Mouse (Mus musculus): ENCODE measurements around the gene Fam3c.

Gene Fam3c

DNA sequence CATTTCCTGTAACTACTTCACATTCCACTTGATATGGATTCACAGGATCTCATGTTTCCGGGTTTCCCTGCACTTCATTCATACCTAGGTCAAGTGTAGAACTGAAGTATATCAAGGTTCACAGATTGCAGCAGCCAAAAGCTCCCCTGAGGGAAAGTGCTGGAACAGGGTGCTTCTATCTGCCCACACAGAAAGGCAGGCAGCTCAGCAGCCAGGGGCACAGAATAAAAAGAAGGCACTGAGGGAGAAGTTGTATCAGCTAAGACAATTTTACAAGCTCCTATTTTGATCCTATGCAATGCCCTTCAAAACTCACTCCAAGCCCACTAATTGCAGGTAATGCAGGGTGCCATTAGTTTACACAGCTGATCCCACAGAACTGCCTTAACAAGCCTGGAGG lies 2.0 kb downstream of the Fam3c start:
- DNase-seq (ENCODE audit: low spot score in 2 of 2): no peak

DNA sequence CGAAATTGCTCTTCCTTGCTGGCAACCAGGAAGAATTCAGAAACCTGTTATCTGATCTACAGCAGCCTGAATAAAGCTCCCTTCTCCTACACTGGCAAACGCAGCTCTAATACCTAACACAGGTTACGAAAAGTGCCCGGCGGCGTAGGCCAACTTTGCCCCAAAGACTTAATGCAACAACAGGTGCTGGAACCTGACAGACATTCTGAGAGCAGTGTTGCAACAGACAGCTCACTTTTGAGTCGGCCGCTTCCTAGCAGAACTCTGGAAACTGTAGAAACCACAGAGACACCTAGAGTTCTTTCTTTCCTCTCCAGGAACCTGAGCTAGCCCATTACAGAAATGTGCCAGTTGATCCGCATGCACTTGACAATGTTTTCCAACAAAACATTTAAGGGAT lies 4.5 kb downstream of the Fam3c start:
- DNase-seq (ENCODE audit: low spot score in 2 of 2): peak in 1 of 2 experiments; percentile 22

DNA sequence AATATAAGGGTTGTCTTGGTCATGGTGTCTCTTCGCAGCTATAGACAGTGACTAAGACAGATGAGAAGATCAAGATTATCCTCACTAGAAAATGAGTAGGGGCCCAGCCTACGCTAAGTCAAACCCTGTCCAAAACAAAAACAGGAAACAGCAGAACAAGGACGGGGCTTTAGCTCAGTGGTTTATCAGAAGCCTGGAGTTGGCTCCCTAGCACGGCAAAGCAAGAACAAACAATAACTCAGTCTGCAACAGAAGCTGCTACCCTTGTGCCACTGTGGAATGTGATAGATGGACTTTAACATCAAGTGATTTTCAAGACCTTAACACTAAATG lies 5.8 kb downstream of the Fam3c start:
- DNase-seq (ENCODE audit: low spot score in 2 of 2): no peak

DNA sequence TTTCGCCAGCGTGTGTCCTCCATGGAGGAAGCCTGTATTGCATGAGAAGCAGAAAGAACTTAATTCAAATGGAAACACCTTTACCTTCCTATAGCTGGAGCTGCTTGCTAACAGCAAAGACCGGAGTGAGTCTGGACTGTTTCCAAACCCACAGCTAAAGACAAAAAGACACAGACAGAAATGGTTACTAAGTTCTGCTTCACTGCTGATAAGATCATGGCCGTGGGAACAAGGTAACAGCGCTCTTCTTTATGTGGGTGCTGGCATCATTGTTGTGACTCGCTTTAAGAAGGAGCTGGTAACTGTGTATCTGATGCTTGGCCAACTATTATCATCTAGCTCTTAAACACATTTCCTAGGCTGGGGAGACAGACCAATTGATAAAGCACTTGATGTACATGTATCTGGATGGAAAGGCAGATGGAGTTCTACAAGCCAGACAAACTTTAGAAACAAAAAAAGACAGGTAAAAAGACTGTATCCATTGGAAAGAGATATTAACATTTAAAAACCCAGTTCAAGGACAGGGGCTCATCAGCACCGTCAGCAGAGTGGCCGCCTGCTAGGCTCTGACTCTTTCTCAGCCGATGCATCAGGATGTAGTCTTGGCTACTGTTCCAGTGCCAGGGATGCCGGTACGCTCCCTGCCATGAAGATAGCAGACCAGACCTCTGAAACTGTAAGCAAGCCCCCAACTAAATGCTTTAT lies 6.4 kb downstream of the Fam3c start:
- no peak for DNase-seq (ENCODE audit: low spot score in 2 of 2)

DNA sequence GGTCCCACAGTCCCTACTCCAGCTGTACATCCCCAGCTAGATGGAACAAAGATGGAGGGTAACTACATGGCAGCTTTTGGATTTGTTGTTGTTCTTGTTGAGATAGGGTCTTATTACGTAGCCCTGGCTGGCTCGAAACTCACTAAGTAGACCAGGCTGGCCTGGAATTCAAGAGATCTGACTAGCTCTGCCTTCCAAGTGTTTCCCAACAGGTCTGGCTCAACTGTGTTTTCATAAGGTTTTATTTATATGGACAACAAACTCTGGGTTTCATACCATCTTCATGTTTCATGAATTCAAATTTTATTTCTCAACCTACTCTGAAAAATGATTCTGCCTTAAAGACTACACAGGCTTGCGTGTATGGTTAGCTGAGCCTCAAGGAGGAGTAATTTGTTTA lies 7.1 kb downstream of the Fam3c start:
- DNase-seq (ENCODE audit: low spot score in 2 of 2): no peak

DNA sequence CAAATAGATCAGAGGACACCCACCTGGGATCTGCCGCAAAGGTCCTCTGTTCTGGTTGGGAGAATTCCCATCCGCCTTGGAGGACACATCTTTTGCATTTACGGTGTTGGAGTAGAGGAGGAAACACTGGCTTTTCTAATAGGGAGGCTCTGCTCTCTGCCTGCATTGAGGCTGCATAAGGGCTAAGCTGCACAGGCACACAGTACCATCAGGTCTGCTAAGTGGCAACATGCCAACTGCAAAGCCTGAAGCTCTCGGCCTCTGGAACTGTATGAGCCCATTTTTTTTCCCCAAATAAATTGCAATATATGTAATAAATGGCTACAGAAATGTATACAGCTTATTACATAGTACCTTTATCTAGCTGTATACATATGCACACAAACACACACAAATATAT lies 7.9 kb downstream of the Fam3c start:
- no peak for DNase-seq (ENCODE audit: low spot score in 2 of 2)

DNA sequence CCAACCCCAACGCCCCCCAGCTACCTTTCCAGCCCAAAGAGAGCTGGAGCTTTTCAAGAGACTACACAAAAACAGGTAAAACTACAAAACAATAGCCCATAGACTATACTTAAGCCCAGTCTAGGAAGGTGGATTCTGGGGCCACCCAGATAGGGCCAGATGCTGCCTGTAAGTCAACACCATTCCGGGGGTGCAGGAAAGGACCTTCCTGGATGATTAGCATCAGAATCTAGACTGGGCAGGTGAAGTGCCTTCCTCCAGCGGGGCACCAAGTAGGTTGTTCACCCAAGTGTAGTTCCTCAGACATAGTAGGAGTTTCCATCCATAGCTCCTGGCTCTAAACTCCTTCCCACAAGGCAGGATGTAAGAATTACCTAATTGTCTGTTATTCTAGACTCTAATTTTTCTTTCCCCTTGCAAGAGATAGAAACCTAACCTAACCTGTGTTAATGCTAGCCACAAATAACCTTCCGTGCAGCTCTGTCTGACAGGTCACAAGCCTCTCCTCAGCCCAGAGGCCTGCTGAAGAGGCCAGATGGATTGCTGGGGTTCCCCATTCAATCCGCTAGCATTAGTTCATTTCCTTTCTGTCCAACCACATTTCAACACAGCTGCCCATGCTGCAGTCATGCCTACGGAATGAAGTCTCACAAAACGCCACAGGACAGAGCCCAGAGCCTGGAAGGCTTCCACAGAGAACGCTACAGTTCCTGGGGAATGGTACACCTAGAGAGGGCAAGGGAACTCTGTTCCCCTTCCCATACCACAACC lies 8.7 kb downstream of the Fam3c start:
- DNase-seq (ENCODE audit: low spot score in 2 of 2): no peak

DNA sequence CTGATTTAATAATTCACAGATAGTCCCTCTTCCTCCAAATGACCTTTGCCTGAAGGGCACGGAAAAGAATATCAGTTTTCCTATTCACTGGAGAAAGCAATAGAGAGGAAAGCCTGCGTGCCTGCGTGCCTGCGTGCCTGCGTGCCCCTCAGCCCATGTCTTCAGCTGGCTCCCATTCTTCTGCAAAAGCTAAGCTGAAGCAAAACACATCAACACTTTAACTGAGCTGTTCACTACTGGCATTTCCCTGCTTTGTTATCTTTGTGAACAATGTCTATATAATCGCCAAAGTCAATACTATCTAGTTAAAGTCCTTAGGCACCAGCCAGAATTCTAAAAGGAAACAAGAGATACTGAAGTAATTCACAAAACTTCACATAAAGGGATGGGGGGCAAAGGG lies 11.6 kb downstream of the Fam3c start:
- no peak for DNase-seq (ENCODE audit: low spot score in 2 of 2)

DNA sequence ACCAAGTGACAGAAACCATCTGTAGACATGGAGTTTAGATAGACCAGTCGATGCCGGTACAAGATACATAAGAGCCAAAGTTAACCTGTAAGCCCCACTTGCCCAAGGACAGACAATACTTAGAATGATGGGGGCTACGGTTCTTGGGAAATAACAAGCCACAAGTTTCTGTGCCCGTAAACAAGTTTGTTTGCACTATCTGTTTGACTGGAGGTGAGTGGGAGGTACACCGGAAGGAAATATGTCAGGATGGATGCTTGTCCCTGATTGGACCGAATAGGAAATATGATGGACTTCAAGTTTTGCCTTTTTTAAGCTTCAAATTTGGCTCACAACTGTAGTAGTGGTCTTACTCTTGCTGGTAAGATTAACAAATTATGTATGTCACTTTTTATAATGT lies 12.3 kb downstream of the Fam3c start:
- no peak for DNase-seq (ENCODE audit: low spot score in 2 of 2)

DNA sequence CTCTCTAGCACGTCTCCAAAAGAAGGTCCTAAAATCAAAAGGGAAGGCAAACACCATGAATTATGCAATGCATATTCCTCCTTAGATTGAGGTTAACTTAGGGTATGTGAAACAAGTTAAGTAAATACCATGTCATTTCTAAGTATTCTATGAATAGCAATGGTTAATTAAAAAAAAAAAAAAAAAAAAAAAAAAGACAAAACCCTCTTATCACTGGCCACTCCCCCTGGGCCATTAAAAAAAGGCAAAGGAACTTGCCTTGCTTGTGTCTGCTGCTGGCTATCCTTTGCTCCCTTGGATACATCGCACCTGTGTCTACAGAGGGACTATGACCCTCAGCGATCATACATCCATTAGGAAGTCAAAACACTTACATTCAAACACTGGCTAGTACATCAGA lies 12.8 kb downstream of the Fam3c start:
- no peak for DNase-seq (ENCODE audit: low spot score in 2 of 2)

DNA sequence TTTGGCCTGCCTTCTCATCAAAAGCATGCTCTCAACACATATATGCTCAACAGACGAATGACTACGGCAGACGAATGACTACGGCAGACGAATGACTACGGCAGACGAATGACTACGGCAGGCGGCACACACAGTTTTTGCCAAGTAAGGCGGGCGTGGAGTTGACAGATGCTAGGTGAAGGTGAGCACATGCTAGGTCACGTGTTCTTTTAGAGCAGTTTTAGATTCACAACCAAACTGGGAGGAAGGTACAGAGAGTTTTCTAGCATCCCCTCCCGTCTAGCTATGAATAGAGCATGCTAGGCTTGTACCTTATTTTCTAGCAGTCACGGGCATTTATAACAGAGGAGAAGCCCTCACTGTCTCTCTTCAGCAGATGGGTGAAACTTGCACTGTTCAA lies 15.3 kb downstream of the Fam3c start:
- DNase-seq (ENCODE audit: low spot score in 2 of 2): no peak

DNA sequence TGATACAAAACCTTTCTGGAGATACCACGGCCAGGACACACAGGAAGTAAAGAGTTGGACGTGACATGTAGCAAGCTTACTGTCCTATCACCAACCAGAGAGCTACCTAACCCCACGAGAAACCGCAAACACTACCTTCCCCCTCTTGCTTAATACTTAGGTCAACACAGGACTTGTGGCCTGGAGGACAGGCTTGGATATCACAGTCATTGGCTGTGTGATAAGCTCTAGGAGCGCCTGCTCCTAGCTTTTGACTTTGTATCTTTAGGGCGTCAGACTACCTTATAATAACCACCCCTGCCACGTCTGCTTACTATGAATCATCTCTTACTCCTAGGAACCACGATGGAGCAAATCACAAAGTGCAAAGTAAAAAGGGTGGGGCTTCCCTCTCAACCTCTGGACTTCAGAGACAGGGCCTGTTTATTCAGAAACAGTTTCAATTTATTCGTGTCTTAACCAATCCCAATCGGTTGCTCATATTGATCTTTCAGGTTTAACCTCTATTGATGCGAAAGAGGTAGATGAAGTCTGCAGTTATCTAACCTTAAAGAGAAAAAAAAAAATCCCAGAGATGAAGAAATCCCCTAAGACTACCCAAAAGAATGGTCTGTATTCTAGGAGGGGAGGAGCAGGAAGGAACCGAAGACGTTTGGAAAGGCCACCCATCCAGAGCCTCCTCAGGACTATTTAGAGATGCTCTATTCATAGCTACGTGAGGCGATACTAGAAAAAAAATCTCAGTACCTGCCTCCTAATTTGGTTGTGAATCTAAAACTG lies 16.1 kb downstream of the Fam3c start:
- DNase-seq (ENCODE audit: low spot score in 2 of 2): no peak

DNA sequence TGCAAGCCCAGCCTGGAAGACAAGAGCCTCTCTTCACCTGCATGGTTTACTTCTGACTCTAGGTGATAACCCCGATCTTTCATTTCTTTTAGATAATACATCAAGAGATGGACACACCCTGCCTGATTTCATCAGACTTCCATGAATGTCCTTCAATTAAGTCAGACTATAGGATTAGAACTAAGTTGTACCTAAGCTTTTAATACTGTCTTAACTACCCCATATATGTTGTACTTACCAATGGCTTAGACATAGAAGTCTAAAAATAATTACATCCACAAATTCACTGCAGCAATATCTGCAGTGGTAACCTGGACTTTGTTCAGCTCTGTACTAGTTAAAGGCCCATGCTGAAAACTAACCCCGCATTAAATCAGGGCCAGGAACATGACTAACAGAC lies 23.5 kb downstream of the Fam3c start:
- DNase-seq (ENCODE audit: low spot score in 2 of 2): no peak

DNA sequence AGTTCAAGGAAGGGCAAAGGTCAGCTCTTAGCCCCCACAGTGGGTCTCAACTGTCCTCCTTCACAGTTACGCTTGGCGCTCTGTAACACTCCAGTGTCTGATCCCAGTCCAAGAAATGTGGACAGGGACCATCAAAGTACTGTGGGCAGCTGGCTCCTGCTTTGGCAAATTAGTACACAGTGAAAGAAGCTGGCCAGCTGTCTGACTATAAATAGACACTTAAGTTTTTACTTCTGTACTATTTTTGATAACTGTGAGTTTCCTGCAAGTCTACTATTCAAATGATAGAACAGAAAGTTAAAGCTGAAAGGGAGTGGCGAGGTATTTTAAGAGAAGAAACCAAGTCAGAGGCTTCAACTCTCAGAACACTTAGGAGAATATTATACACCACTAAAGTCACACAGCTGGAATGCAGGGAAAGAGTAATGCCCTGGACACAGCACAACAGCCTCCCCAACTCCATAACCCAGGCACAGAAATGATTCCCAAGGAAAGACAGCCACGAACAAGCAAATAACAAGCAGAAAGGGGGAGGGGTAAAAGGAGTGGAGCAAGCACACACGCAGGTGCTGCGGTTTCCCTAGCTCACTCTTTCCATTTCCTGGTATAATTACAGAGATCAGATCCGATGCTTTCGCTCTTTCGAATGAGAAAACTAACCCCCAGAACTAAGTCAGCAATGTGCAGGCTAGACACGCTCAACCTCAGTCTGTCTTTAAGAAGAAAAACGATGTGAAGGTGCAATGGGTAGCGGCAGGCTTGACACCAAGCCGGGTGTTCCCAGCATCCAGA lies 25.7 kb downstream of the Fam3c start:
- DNase-seq (ENCODE audit: low spot score in 2 of 2): no peak

DNA sequence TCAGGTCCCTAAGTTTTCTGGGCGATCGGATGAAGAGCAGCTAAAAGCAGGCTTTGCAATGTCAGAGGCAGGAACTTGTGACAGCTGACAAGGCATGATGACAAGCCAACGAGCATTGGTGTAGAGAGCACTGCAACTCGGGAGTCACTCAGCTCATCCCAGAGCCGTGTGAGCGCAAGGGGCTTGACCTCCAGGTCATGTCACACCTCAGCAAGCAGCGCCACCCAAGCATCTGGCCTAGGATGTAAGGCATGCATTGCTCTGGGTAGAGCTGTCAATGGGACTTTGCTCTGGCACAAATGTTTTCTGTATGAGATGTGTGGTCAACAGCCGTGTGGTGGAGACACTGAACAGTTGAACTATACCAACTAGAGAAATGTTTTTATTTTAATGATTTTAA lies 28.1 kb downstream of the Fam3c start:
- DNase-seq (ENCODE audit: low spot score in 2 of 2): no peak

DNA sequence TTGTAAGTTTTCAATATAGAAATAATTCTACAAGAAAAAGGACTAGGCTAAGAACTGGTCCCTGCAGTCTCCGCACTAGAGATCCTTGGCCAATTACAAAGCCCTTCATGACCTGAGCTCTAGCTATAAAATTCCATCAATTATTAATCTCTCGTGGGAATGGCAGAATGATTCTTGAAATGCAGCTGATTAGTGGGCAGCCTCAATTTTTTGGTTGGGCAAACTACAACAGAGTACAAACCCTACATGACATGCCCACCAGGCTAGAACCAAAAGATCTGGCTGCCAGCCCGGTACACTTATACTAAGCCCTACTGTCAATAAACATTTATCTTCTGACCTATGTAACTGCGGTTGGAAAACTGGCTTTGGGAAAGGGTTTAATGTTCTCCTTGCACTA lies 29.0 kb downstream of the Fam3c start:
- no peak for DNase-seq (ENCODE audit: low spot score in 2 of 2)

DNA sequence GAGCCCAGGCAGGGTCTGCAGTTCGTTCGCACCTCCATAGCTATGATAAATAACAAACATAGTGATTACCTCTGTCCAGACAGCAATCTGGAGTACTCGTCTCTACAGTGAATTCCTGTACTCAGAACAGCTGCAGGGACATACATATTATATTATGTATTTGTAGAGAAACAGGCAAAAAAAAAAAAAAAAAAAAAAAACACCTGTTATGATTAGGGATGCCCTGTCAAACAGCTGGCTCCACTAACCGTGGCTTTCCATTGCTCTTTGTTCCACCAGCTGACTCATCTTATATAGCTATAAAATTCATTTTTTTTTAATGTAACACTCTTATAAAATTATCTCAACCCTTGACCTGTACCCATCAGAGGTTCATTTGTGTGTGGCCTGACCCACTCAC lies 29.8 kb downstream of the Fam3c start:
- no peak for DNase-seq (ENCODE audit: low spot score in 2 of 2)

DNA sequence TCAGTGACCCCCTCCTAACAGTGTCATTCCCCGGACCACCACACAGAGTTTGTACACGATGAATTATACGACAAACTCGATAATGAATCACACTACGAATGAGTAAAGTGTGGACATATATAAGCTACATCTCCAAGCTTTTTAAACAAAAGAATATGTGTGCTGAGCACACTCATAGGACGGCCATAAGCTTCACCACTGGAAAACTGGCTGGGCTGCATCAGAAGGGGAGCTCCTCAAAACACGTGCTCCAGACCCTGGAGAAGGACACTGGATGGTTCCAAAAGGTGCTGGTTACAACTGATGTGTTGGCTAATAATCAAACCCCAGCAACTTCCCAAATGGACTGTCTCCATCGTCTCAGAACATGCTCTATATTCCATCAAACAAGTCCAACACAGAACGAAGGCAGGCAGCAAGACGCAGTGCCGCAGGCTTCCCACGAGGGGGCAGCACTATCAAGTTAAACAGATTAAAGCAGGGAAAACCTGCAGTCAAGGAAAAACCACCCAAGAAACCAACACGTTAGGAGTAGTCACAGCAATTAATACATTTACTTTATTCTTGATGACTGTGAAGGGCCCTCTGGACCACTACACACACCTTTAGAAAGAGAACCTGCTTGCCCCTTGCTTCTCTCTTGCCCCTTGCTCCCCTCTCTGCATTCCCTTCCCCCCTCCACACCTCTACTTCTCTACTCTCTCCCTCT lies 30.5 kb downstream of the Fam3c start:
- peak; percentile 70 to 76 for DNase-seq (ENCODE audit: low spot score in 2 of 2)

DNA sequence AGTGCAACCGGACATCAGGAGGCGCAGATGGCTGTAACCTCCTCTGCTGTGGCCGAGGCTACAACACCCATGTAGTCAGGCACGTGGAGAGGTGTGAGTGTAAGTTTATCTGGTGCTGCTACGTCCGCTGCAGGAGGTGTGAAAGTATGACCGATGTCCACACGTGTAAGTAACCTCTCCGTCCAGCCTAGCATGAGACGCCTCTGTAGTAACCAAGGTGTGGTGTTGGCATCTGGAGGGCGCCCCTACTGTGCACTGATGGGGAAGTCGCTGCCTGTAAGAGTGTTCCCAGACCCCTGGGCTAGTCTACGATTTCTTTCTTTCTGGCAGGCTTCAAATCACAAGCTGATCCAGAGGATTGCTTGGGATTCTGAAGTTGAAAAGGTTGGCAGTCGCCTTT lies 58.0 kb downstream of the Fam3c start:
- no peak for DNase-seq (ENCODE audit: low spot score in 2 of 2)

DNA sequence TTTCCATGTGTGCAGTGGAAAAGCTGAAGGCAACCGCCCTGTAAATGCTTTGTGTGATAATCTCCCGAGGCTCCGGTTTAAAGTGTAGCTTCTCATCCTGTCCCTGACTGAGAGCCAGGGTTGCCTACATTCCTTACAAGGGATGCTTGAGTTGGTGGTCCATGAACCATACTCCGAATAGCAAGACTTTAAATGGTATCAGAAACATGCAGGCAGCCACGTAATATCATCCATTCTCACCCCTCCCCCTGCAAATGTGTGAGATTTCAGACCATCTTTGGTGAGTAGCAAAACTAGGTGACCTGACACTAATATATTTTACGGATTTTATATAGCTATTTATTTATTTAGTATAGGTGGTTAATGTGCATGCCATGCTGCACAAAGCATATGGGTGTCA lies 59.0 kb downstream of the Fam3c start:
- no peak for DNase-seq (ENCODE audit: low spot score in 2 of 2)

DNA sequence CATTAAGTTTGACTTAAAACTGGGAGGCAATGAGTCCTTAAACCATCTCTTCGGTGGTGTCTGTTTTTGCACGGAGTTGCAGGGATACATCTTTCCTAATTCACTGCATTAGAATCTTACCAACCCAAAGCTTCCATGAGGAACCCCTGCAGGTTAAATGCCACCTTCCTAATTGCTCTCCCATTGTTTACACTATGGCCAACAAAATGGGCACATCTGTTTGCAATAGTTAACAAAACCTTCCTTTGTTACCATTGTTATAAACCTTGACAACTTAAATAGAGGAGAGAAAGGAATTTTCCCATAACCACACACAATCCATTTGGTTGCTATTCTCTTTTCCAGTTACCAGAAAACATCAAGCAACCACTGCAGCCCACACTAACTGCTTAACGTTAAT lies 62.1 kb downstream of the Fam3c start:
- DNase-seq (ENCODE audit: low spot score in 2 of 2): no peak

DNA sequence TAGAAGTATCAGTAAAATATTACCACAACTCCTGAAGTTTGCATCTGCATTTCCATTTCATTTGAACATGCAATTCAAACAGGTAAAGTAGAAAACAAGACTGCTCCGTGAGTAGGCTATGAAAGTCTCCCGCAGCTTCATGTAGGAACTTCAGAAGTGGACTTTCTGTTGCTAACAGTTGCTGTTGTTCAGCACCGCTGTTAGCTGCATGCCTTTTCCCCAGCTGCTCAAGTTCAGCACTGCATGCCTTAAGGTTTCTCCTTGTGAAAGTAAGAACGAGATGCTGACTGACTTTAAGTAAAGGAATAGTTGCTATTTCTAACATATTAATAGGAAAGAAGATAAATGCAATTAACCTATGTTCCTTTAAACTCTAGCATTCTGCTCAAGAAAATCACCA lies 64.0 kb downstream of the Fam3c start:
- DNase-seq (ENCODE audit: low spot score in 2 of 2): no peak

Measured in urinary bladder, postnatal 36 days (tissue).